In the genomic region with DNA sequence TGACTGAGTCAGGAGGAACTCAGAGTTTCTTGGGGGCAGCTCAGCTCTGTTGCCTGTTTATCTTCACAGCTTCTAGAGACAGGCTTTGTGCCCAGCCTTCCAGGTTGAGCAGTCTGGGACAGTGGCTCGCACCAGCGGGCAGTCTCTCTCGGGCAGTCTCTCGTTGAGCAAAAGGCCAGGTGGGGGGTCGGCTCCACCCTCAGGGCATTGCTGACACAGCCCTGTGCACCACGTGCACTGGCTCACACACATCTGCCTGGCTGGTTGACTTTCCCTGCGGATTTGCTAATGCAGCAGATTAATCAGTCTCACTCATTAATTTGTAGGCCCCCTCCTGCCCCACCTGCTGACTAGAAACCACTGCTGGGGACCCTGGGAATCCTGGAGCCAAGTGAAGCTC, we compare ENCODE assay signal across 10 mouse cellular contexts. TPM values are rescaled to one million over a fixed set of nuclear protein-coding genes. Genes with fewer than 3 reads are reported as not detected.
DNase-seq lines count a peak whose midpoint lies in the region; ATAC-seq lines count a peak whose summit lies in the region.
"Had no signal": no experiment of that assay in that cellular context is flagged by ENCODE, and none has a peak within 500 bp of the region (broad histone marks: within the 10 kb centered on the region; RNA-seq: fewer than 3 reads in every experiment).

No protein-coding gene starts in this region.

- 8% methylated on average over 7 of the region's 7 CpGs for WGBS in neural tube, embryonic 11.5 days
- WGBS in kidney, embryonic 15.5 days, result 9% methylated on average over 7 of the region's 7 CpGs
- 4% methylated on average over 7 of the region's 7 CpGs for WGBS in neural tube, embryonic 14.5 days
- whole genome bisulfite sequencing in intestine, embryonic 16.5 days, result 18% methylated on average over 7 of the region's 7 CpGs

- H3K9ac ChIP-seq in neural tube, embryonic 11.5 days (ENCODE audit: low read length), result no peak overlapping the region; the same call in 1 of the 2 replicates
- no peak overlapping the region for H3K9ac ChIP-seq in kidney, embryonic 15.5 days
- H3K9ac ChIP-seq in neural tube, embryonic 14.5 days (replicated peaks; ENCODE audit: low read depth, low read length), result no peak overlapping the region
- no peak overlapping the region for H3K9ac ChIP-seq in intestine, embryonic 16.5 days (ENCODE audit: low read depth, low read length)

- no peaks in the 10 kb centered on the region for H3K36me3 ChIP-seq in neural tube, embryonic 11.5 days (ENCODE audit: control insufficient read depth, insufficient read depth, low read length)
- H3K36me3 ChIP-seq in kidney, embryonic 15.5 days, result no peaks in the 10 kb centered on the region
- no peaks in the 10 kb centered on the region for H3K36me3 ChIP-seq in neural tube, embryonic 14.5 days (ENCODE audit: control insufficient read depth, insufficient read depth, low read length)
- H3K36me3 ChIP-seq in intestine, embryonic 16.5 days (ENCODE audit: control insufficient read depth, insufficient read depth, low read length), result no peaks in the 10 kb centered on the region

- peaks cover 30% of the 10 kb centered on the region for H3K4me1 ChIP-seq in neural tube, embryonic 11.5 days (ENCODE audit: control insufficient read depth, insufficient read depth, low read length)
- peaks cover 45% of the 10 kb centered on the region for H3K4me1 ChIP-seq in kidney, embryonic 15.5 days
- peaks cover 22% of the 10 kb centered on the region for H3K4me1 ChIP-seq in neural tube, embryonic 14.5 days (ENCODE audit: control insufficient read depth, insufficient read depth, low read length)
- peaks cover 14% of the 10 kb centered on the region for H3K4me1 ChIP-seq in intestine, embryonic 16.5 days (ENCODE audit: control insufficient read depth, insufficient read depth, low read length)

- peak; percentile 28 for DNase-seq in adrenal gland, postnatal 10 days
- DNase-seq in adrenal gland, postnatal 4 days (ENCODE audit: low spot score in 2 of 2), result no peak
- no peak for DNase-seq in neural tube, embryonic 11.5 days (ENCODE audit: low spot score)
- no peak for DNase-seq in neural tube, embryonic 10.5 days (ENCODE audit: extremely low spot score, low spot score)
- no peak for DNase-seq in thymus, postnatal 4 days
- DNase-seq: lung, adult 2 months; right cerebral cortex, postnatal 4 days had no signal

- H3K4me3 ChIP-seq in neural tube, embryonic 11.5 days (ENCODE audit: low read depth, low read length), result no peak overlapping the region
- H3K4me3 ChIP-seq in kidney, embryonic 15.5 days (replicated peaks), result no peak overlapping the region
- H3K4me3 ChIP-seq in neural tube, embryonic 14.5 days (ENCODE audit: low read depth, low read length), result no peak overlapping the region
- no peak overlapping the region for H3K4me3 ChIP-seq in intestine, embryonic 16.5 days (ENCODE audit: low read length)

- peak overlapping the region; percentile 60 for H3K27ac ChIP-seq in neural tube, embryonic 11.5 days (ENCODE audit: low read depth, low read length)
- H3K27ac ChIP-seq in kidney, embryonic 15.5 days, result no peak overlapping the region
- H3K27ac ChIP-seq in neural tube, embryonic 14.5 days (ENCODE audit: low read depth, low read length), result no peak overlapping the region
- no peak overlapping the region for H3K27ac ChIP-seq in intestine, embryonic 16.5 days (ENCODE audit: low read length)

- ATAC-seq in neural tube, embryonic 11.5 days (ENCODE audit: insufficient read depth, low FRiP score, low TSS enrichment), result peak; percentile 43; the same call in 1 of the 2 replicates
- ATAC-seq in kidney, embryonic 15.5 days (replicated peaks; ENCODE audit: low FRiP score), result peak; percentile 50
- peak; percentile 9; the same call in 1 of the 2 replicates for ATAC-seq in neural tube, embryonic 14.5 days (ENCODE audit: low read depth)
- ATAC-seq in intestine, embryonic 16.5 days, result no peak

- no peak overlapping the region for H3K4me2 ChIP-seq in neural tube, embryonic 11.5 days (ENCODE audit: low read depth)
- H3K4me2 ChIP-seq in kidney, embryonic 15.5 days, result no peak overlapping the region
- H3K4me2 ChIP-seq in neural tube, embryonic 14.5 days (ENCODE audit: low read depth, low read length), result no peak overlapping the region
- no peak overlapping the region for H3K4me2 ChIP-seq in intestine, embryonic 16.5 days (ENCODE audit: low read depth, low read length)

- H3K9me3 ChIP-seq in neural tube, embryonic 11.5 days (ENCODE audit: control insufficient read depth, low read length), result no peaks in the 10 kb centered on the region
- H3K9me3 ChIP-seq in kidney, embryonic 15.5 days (replicated peaks), result no peaks in the 10 kb centered on the region
- no peaks in the 10 kb centered on the region for H3K9me3 ChIP-seq in neural tube, embryonic 14.5 days (ENCODE audit: control insufficient read depth, low read length)
- no peaks in the 10 kb centered on the region for H3K9me3 ChIP-seq in intestine, embryonic 16.5 days (ENCODE audit: control insufficient read depth, low read length)

- H3K27me3 ChIP-seq in neural tube, embryonic 11.5 days (ENCODE audit: control insufficient read depth, insufficient read depth, low read length), result peaks cover 8% of the 10 kb centered on the region; the same call in 1 of the 2 replicates
- peaks cover 56% of the 10 kb centered on the region for H3K27me3 ChIP-seq in kidney, embryonic 15.5 days
- H3K27me3 ChIP-seq in neural tube, embryonic 14.5 days (ENCODE audit: control insufficient read depth, insufficient read depth, low read length), result no peaks in the 10 kb centered on the region
- H3K27me3 ChIP-seq in intestine, embryonic 16.5 days (replicated peaks; ENCODE audit: control insufficient read depth, insufficient read depth, low read length), result peaks cover 43% of the 10 kb centered on the region

RNA-seq across cellular contexts. Expression of gene Chrna4, which starts 1.4 kb away (rescaled TPM):
- 1 to 10 TPM; 6.6 to 8.2 TPM for total RNA-seq in adrenal gland, postnatal 10 days (2021)
- 10 to 100 TPM; 11.1 to 13.6 TPM for total RNA-seq in adrenal gland, postnatal 4 days (2021)
- polyA plus RNA-seq in neural tube, embryonic 11.5 days (2014; fragmentation: Nextera tagmentation; extraction: Ambion mirVana), result 61.4 and 68.5 TPM in 2 replicates
- polyA plus RNA-seq in kidney, embryonic 15.5 days (2015; fragmentation: Nextera tagmentation; extraction: Ambion mirVana), result 4.1 and 5.0 TPM in 2 replicates
- 62.4 and 62.8 TPM in 2 replicates for polyA plus RNA-seq in neural tube, embryonic 14.5 days (2014; fragmentation: Nextera tagmentation; extraction: Ambion mirVana)
- polyA plus RNA-seq in intestine, embryonic 16.5 days (2015; fragmentation: Nextera tagmentation; extraction: Ambion mirVana), result 0.51 and 0.70 TPM in 2 replicates
- polyA plus RNA-seq: lung, adult 2 months had no signal

RNA-seq across cellular contexts. Expression of gene Col20a1, which starts 55.6 kb away (rescaled TPM):
- 1 to 10 TPM; 2.7 to 4.3 TPM for total RNA-seq in adrenal gland, postnatal 10 days (2021)
- 1 to 10 TPM; 5.6 to 6.3 TPM for total RNA-seq in adrenal gland, postnatal 4 days (2021)
- polyA plus RNA-seq in neural tube, embryonic 11.5 days (2014; fragmentation: Nextera tagmentation; extraction: Ambion mirVana), result 1.0 and 2.1 TPM in 2 replicates
- polyA plus RNA-seq in kidney, embryonic 15.5 days (2015; fragmentation: Nextera tagmentation; extraction: Ambion mirVana), result 0.69 and 0.75 TPM in 2 replicates
- 0.31 and 0.60 TPM in 2 replicates for polyA plus RNA-seq in neural tube, embryonic 14.5 days (2014; fragmentation: Nextera tagmentation; extraction: Ambion mirVana)
- polyA plus RNA-seq in intestine, embryonic 16.5 days (2015; fragmentation: Nextera tagmentation; extraction: Ambion mirVana), result 0.27 and 0.61 TPM in 2 replicates

Comparison
In these comparisons a context has a peak if more than half of its experiments do, and no peak if none do; other contexts are left out.
1. RNA of gene Chrna4, which starts 1.4 kb away (polyA plus RNA-seq): 61.4 to 68.5 TPM in neural tube, embryonic 11.5 days and 62.4 to 62.8 TPM in neural tube, embryonic 14.5 days; 4.1 to 5.0 TPM in kidney, embryonic 15.5 days and 0.51 to 0.70 TPM in intestine, embryonic 16.5 days; every median in the first group is over 10 times any median in the second.